33 mouse cellular contexts compared by ENCODE assay signal in genomic region chr14:122246919-122247859, GRCm38 (mm10).
A peak's percentile ranks its signal among the peaks of the same experiment; 100 is the strongest.
DNase-seq lines count a peak whose midpoint lies in the region; ATAC-seq lines count a peak whose summit lies in the region.
"Had no signal": no experiment of that assay in that cellular context is flagged by ENCODE, and none has a peak within 500 bp of the region (broad histone marks: within the 10 kb centered on the region; RNA-seq: fewer than 3 reads in every experiment).

No protein-coding gene starts in this region.

- no peaks in the 10 kb centered on the region for H3K27me3 ChIP-seq in embryonic facial prominence, embryonic 14.5 days (replicated peaks; ENCODE audit: control insufficient read depth, insufficient read depth, low read length)
- peaks cover 6% of the 10 kb centered on the region; the same call in 1 of the 2 replicates for H3K27me3 ChIP-seq in embryonic facial prominence, embryonic 10.5 days (replicated peaks; ENCODE audit: low read depth, poor library complexity, severe bottlenecking)
- H3K27me3 ChIP-seq in neural tube, embryonic 11.5 days (ENCODE audit: control insufficient read depth, insufficient read depth, low read length) = no peaks in the 10 kb centered on the region
- H3K27me3 ChIP-seq in neural tube, embryonic 15.5 days (replicated peaks) = no peaks in the 10 kb centered on the region; the same call in 1 of the 2 replicates
- no peaks in the 10 kb centered on the region for H3K27me3 ChIP-seq in limb, embryonic 10.5 days (ENCODE audit: low read depth, poor library complexity, severe bottlenecking)
- H3K27me3 ChIP-seq: CH12.LX; embryonic facial prominence, embryonic 13.5 days; liver, embryonic 12.5 days; Patski; stomach, embryonic 15.5 days had no signal

- no peaks in the 10 kb centered on the region for H3K36me3 ChIP-seq in embryonic facial prominence, embryonic 14.5 days (ENCODE audit: control insufficient read depth, insufficient read depth, low read length)
- H3K36me3 ChIP-seq in embryonic facial prominence, embryonic 10.5 days (replicated peaks) = no peaks in the 10 kb centered on the region
- H3K36me3 ChIP-seq in neural tube, embryonic 11.5 days (ENCODE audit: control insufficient read depth, insufficient read depth, low read length) = no peaks in the 10 kb centered on the region
- no peaks in the 10 kb centered on the region for H3K36me3 ChIP-seq in neural tube, embryonic 15.5 days
- H3K36me3 ChIP-seq in limb, embryonic 10.5 days = no peaks in the 10 kb centered on the region
- H3K36me3 ChIP-seq: embryonic facial prominence, embryonic 13.5 days; liver, embryonic 12.5 days; midbrain, embryonic 12.5 days; stomach, embryonic 15.5 days had no signal

- H3K27ac ChIP-seq in embryonic facial prominence, embryonic 14.5 days (replicated peaks; ENCODE audit: low read depth, low read length) = no peak overlapping the region
- no peak overlapping the region for H3K27ac ChIP-seq in embryonic facial prominence, embryonic 10.5 days (replicated peaks)
- no peak overlapping the region for H3K27ac ChIP-seq in neural tube, embryonic 11.5 days (ENCODE audit: low read depth, low read length)
- no peak overlapping the region for H3K27ac ChIP-seq in neural tube, embryonic 15.5 days (replicated peaks)
- peak overlapping the region; percentile 47; the same call in 1 of the 2 replicates for H3K27ac ChIP-seq in limb, embryonic 10.5 days
- H3K27ac ChIP-seq: embryonic facial prominence, embryonic 13.5 days; hindbrain, embryonic 14.5 days; layer of hippocampus, adult 2 months; left cerebral cortex, adult 2 months; liver, embryonic 12.5 days; midbrain, embryonic 12.5 days; stomach, embryonic 15.5 days had no signal

- no peak overlapping the region for H3K9ac ChIP-seq in embryonic facial prominence, embryonic 14.5 days (ENCODE audit: low read depth, low read length)
- H3K9ac ChIP-seq in neural tube, embryonic 11.5 days (ENCODE audit: low read length) = no peak overlapping the region
- no peak overlapping the region for H3K9ac ChIP-seq in neural tube, embryonic 15.5 days (replicated peaks)
- H3K9ac ChIP-seq: embryonic facial prominence, embryonic 13.5 days; hindbrain, embryonic 14.5 days; liver, embryonic 12.5 days; liver, postnatal 0 days; midbrain, embryonic 12.5 days; stomach, embryonic 15.5 days had no signal

- H3K9me3 ChIP-seq in embryonic facial prominence, embryonic 14.5 days (ENCODE audit: control insufficient read depth, low read length) = no peaks in the 10 kb centered on the region; the same call in 1 of the 2 replicates
- no peaks in the 10 kb centered on the region for H3K9me3 ChIP-seq in embryonic facial prominence, embryonic 10.5 days
- no peaks in the 10 kb centered on the region for H3K9me3 ChIP-seq in neural tube, embryonic 11.5 days (ENCODE audit: control insufficient read depth, low read length)
- H3K9me3 ChIP-seq in neural tube, embryonic 15.5 days (replicated peaks) = no peaks in the 10 kb centered on the region
- H3K9me3 ChIP-seq in limb, embryonic 10.5 days (replicated peaks) = no peaks in the 10 kb centered on the region
- H3K9me3 ChIP-seq: embryonic facial prominence, embryonic 13.5 days; liver, embryonic 12.5 days; megakaryocyte, embryonic 14.5 days; midbrain, embryonic 12.5 days; stomach, embryonic 15.5 days had no signal

- DNase-seq in embryonic facial prominence, embryonic 14.5 days (ENCODE audit: low spot score) = peak; percentile 47
- DNase-seq in embryonic facial prominence, embryonic 10.5 days (ENCODE audit: low spot score) = no peak
- peak; percentile 4 for DNase-seq in neural tube, embryonic 11.5 days (ENCODE audit: low spot score)
- DNase-seq in limb, embryonic 10.5 days (ENCODE audit: low spot score) = no peak
- no peak for DNase-seq in cerebellum, postnatal 4 days (ENCODE audit: low spot score in 2 of 2)
- no peak for DNase-seq in heart, postnatal 36 days
- DNase-seq in gastrocnemius, postnatal 14 days = no peak
- DNase-seq: adrenal gland, postnatal 36 days; cerebellum, adult 9-10 months; cerebellum, postnatal 36 days; embryo, embryonic 11 days; gastrocnemius, postnatal 36 days; heart, adult 18-20 months; heart, postnatal 4 days; kidney, adult 11 months; kidney, postnatal 25 days; liver, postnatal 0 days; lung, postnatal 4 days; right cerebral cortex, postnatal 25 days had no signal

- no peak overlapping the region for H3K4me2 ChIP-seq in embryonic facial prominence, embryonic 14.5 days (ENCODE audit: low read depth, low read length)
- H3K4me2 ChIP-seq in neural tube, embryonic 11.5 days (ENCODE audit: low read depth) = no peak overlapping the region
- H3K4me2 ChIP-seq in neural tube, embryonic 15.5 days = no peak overlapping the region
- H3K4me2 ChIP-seq: embryonic facial prominence, embryonic 13.5 days; heart, embryonic 11.5 days; hindbrain, embryonic 14.5 days; liver, embryonic 12.5 days; midbrain, embryonic 12.5 days; stomach, embryonic 15.5 days had no signal

- 73% methylated on average over 18 of the region's 18 CpGs for WGBS in embryonic facial prominence, embryonic 14.5 days
- 90% methylated on average over 18 of the region's 18 CpGs for WGBS in embryonic facial prominence, embryonic 10.5 days
- 89% methylated on average over 18 of the region's 18 CpGs for WGBS in neural tube, embryonic 11.5 days
- 66% methylated on average over 18 of the region's 18 CpGs for WGBS in neural tube, embryonic 15.5 days
- 78% methylated on average over 18 of the region's 18 CpGs for WGBS in limb, embryonic 10.5 days

- no peaks in the 10 kb centered on the region for H3K4me1 ChIP-seq in embryonic facial prominence, embryonic 14.5 days (ENCODE audit: control insufficient read depth, insufficient read depth, low read length)
- no peaks in the 10 kb centered on the region for H3K4me1 ChIP-seq in embryonic facial prominence, embryonic 10.5 days
- no peaks in the 10 kb centered on the region for H3K4me1 ChIP-seq in neural tube, embryonic 11.5 days (ENCODE audit: control insufficient read depth, insufficient read depth, low read length)
- no peaks in the 10 kb centered on the region for H3K4me1 ChIP-seq in neural tube, embryonic 15.5 days
- H3K4me1 ChIP-seq in limb, embryonic 10.5 days = peaks cover 38% of the 10 kb centered on the region
- H3K4me1 ChIP-seq: embryonic facial prominence, embryonic 13.5 days; liver, embryonic 12.5 days; megakaryocyte, embryonic 14.5 days; midbrain, embryonic 12.5 days; stomach, embryonic 15.5 days had no signal

- ATAC-seq in embryonic facial prominence, embryonic 14.5 days (ENCODE audit: low read depth) = no peak
- no peak for ATAC-seq in neural tube, embryonic 11.5 days (ENCODE audit: insufficient read depth, low FRiP score, low TSS enrichment)
- ATAC-seq in neural tube, embryonic 15.5 days (ENCODE audit: low FRiP score) = no peak
- ATAC-seq: inflammation-experienced regulatory T-cells, adult 6 months; liver, embryonic 12.5 days; liver, postnatal 0 days; Patski had no signal

- no peak overlapping the region for H3K4me3 ChIP-seq in embryonic facial prominence, embryonic 14.5 days (ENCODE audit: low read depth, low read length)
- H3K4me3 ChIP-seq in embryonic facial prominence, embryonic 10.5 days = no peak overlapping the region
- H3K4me3 ChIP-seq in neural tube, embryonic 11.5 days (ENCODE audit: low read depth, low read length) = no peak overlapping the region
- no peak overlapping the region for H3K4me3 ChIP-seq in neural tube, embryonic 15.5 days (replicated peaks)
- no peak overlapping the region for H3K4me3 ChIP-seq in limb, embryonic 10.5 days
- H3K4me3 ChIP-seq: embryonic facial prominence, embryonic 13.5 days; erythroblast, embryonic 14.5 days; layer of hippocampus, adult 2 months; left cerebral cortex, adult 2 months; liver, embryonic 12.5 days; megakaryocyte, embryonic 14.5 days; midbrain, embryonic 12.5 days; stomach, embryonic 15.5 days had no signal

- intact Hi-C loops in heart, postnatal 36 days (cut with DNase I) = no loop called here
- intact Hi-C loops in gastrocnemius, postnatal 14 days (cut with DNase I; ENCODE audit: low total_unique reads) = no loop called here

Comparison
In these comparisons a context has a peak if more than half of its experiments do, and no peak if none do; other contexts are left out.
1. DNase-seq: peak in embryonic facial prominence, embryonic 14.5 days (single experiment) and neural tube, embryonic 11.5 days (single experiment); none in embryonic facial prominence, embryonic 10.5 days (single experiment), limb, embryonic 10.5 days (single experiment), cerebellum, postnatal 4 days (0 of 2), heart, postnatal 36 days (0 of 2) and gastrocnemius, postnatal 14 days (single experiment).